Mouse (Mus musculus): ENCODE results near the gene Foxc2. TPM values are rescaled to one million over a fixed set of nuclear protein-coding genes. Genes with fewer than 3 reads are reported as not detected.

The Foxc2 gene
- polyA plus RNA-seq (2014; fragmentation: Illumina TruSeq; extraction: RNeasy Lipid Tissue Mini Kit (QIAGEN cat#74804); ENCODE audit: low read depth, low replicate concordance): 1.9 TPM

DNA sequence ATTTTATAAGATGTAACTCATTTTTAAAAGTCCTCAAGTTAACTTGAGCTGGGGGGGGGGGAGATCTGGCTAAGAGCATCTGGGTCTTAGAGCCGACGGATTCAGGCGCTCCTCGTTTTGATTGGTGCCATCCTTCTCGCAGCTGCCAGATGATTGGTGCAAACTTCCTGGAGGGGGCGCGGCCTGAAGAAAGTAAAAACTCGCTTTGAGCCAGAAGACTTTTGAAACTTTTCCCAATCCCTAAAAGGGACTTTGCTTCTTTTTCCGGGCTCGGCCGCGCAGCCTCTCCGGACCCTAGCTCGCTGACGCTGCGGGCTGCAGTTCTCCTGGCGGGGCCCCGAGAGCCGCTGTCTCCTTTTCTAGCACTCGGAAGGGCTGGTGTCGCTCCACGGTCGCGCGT lies at the start of gene Foxc2:
Gene Foxc2 (plus strand): TSS at position 224 of the 400 bp plus-strand sequence.

GRCm38 (mm10) chr8:121084210-121084951 lies 31.6 kb upstream of the Foxc2 start, which contains the start of gene Foxf1:
TSS of gene Foxf1 (plus strand) at chr8:121084386.

GRCm38 (mm10) chr8:121107668-121108656 lies 8.0 kb upstream of the Foxc2 start, which contains the start of gene Mthfsd:
TSS of gene Mthfsd (minus strand) at chr8:121108392.

DNA sequence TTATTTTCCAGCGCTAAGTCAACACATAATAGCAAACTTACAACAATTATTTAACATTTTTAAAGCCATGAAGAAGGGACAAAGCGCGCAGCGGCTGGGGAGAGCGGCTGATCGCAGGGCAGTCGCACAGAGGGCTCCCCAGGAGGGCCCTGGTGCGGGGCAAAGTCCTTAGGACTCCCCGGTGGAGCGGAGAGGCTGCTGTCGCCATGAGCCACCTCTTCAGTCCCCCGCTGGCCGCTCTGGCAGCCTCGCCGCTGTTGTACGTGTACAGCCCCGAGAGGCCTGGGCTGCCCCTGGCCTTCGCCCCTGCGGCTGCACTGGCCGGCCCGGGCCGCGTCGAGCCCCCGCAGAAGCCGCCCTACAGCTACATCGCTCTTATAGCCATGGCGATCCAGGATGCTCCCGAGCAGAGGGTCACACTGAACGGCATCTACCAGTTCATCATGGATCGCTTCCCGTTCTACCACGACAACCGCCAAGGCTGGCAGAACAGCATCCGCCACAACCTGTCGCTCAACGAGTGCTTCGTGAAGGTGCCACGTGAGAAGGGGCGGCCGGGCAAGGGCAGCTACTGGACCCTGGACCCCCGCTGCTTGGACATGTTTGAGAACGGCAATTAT lies 11.9 kb downstream of the Foxc2 start, which contains the start of gene Foxl1:
Gene Foxl1 (plus strand): TSS at position 185 of the 620 bp plus-strand sequence.

Other genes starting within 250 kb of the Foxc2 start
- gene Foxf1, start 31.8 kb upstream of the Foxc2 start, polyA plus RNA-seq (2014; fragmentation: Illumina TruSeq; extraction: RNeasy Lipid Tissue Mini Kit (QIAGEN cat#74804); ENCODE audit: low read depth, low replicate concordance): 0.29 TPM
- gene Mthfsd, start 7.8 kb upstream of the Foxc2 start, polyA plus RNA-seq (2014; fragmentation: Illumina TruSeq; extraction: RNeasy Lipid Tissue Mini Kit (QIAGEN cat#74804); ENCODE audit: low read depth, low replicate concordance): 17.2 TPM
- not detected for gene Foxl1, start 11.8 kb downstream of the Foxc2 start, polyA plus RNA-seq (2014; fragmentation: Illumina TruSeq; extraction: RNeasy Lipid Tissue Mini Kit (QIAGEN cat#74804); ENCODE audit: low read depth, low replicate concordance)